Mouse (Mus musculus): ENCODE data around the gene Oosp1. TPM values are rescaled to one million over a fixed set of nuclear protein-coding genes. Genes with fewer than 3 reads are reported as not detected.

The Oosp1 gene
- total RNA-seq, 1 experiment = not detected

DNA sequence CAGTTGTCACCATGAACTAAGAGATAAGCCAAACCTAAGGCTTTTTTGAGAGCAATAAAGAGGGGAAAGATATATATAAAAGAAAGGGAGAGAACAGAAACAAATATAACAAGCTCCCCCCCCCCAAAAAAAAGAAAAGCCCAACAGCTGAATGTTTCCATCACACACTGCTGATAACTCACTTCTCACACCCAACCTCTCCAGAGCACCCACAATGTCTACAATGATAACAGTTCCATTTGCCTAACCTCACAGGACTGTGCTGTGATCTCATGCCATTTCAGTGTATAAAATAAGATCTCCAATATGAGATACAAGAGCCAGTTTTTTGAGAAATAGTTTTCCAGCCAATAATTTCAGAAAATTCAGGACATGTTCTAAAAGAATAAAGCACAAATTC is 73.0 kb downstream of the Oosp1 start:
- Histone ChIP-seq H3K9me3 (ENCODE audit: control insufficient read depth, insufficient read depth, low read depth, low read length) (no peaks in the 10 kb centered on the region), H3K36me3 (ENCODE audit: control insufficient read depth, insufficient read depth, low read length, poor library complexity, severe bottlenecking) (no peaks in the 10 kb centered on the region), H3K9ac (ENCODE audit: insufficient read depth, low read depth, low read length, poor library complexity, severe bottlenecking) (no peak overlapping the region), H3K27ac (ENCODE audit: insufficient read depth, low read depth, low read length, poor library complexity, severe bottlenecking) (no peak overlapping the region), H3K4me1 (ENCODE audit: control insufficient read depth in 2 of 2, insufficient read depth in 2 of 2, low read length in 2 of 2, poor library complexity in 1 of 2) (no peaks in the 10 kb centered on the region), H3K4me3 (ENCODE audit: insufficient read depth in 1 of 2, low read depth in 1 of 2, low read length in 2 of 2, poor library complexity in 1 of 2, severe bottlenecking in 1 of 2) (no peak overlapping the region)
- DNase-seq (ENCODE audit: low read depth, low spot score) = no peak
- TF ChIP-seq MAFK (IDR thresholded peaks at IDR 0.05; ENCODE audit: insufficient read depth, low read depth, low read length) (no peak), ZNF384 (IDR thresholded peaks at IDR 0.05; ENCODE audit: low read depth, low read length) (no peak), HCFC1 (IDR thresholded peaks at IDR 0.05; ENCODE audit: borderline replicate concordance, insufficient read depth, low read length) (no peak), ZC3H11A (IDR thresholded peaks at IDR 0.05; ENCODE audit: borderline replicate concordance, low read depth, low read length) (no peak), CHD2 (IDR thresholded peaks at IDR 0.05; ENCODE audit: low read depth, low read length) (no peak)
- in situ Hi-C loops (cut with MboI; ENCODE audit: low sequenced_read_pairs in 2 of 2, unreplicated experiment in 2 of 2) = no loop called here

Other genes starting within 250 kb of the Oosp1 start
- gene Ms4a4b, start 247.6 kb downstream of the Oosp1 start, total RNA-seq (2012; rRNA removed) = not detected in 2 replicates
- not detected in 2 replicates for gene Ms4a6c, start 221.8 kb downstream of the Oosp1 start, total RNA-seq (2012; rRNA removed)
- gene Gm8369, start 205.2 kb downstream of the Oosp1 start, total RNA-seq (2012; rRNA removed) = not detected in 2 replicates
- not detected in 2 replicates for gene Ms4a6b, start 174.6 kb downstream of the Oosp1 start, total RNA-seq (2012; rRNA removed)
- 0.58 and 1.8 TPM in 2 replicates for gene Ms4a4d, start 154.3 kb downstream of the Oosp1 start, total RNA-seq (2012; rRNA removed)
- 2.3 and 4.0 TPM in 2 replicates for gene Ms4a6d, start 86.3 kb downstream of the Oosp1 start, total RNA-seq (2012; rRNA removed)
- gene Ms4a2, start 67.4 kb downstream of the Oosp1 start, total RNA-seq (2012; rRNA removed) = not detected in 2 replicates
- gene Ms4a3, start 50.3 kb downstream of the Oosp1 start, total RNA-seq (2012; rRNA removed) = not detected in 2 replicates
- not detected in 2 replicates for gene Oosp2, start 30.6 kb downstream of the Oosp1 start, total RNA-seq (2012; rRNA removed)
- gene Oosp3, start 5.9 kb upstream of the Oosp1 start, total RNA-seq (2012; rRNA removed) = not detected in 2 replicates
- not detected in 2 replicates for gene Gif, start 56.4 kb upstream of the Oosp1 start, total RNA-seq (2012; rRNA removed)
- 31.9 and 36.0 TPM in 2 replicates for gene Mrpl16, start 79.2 kb upstream of the Oosp1 start, total RNA-seq (2012; rRNA removed)
- gene Stx3, start 128.3 kb upstream of the Oosp1 start, total RNA-seq (2012; rRNA removed) = 21.6 and 34.3 TPM in 2 replicates
- gene Olfr1417, start 148.1 kb upstream of the Oosp1 start, total RNA-seq (2012; rRNA removed) = not detected in 2 replicates
- not detected in 2 replicates for gene Olfr1418, start 169.9 kb upstream of the Oosp1 start, total RNA-seq (2012; rRNA removed)
- gene Olfr1419, start 184.0 kb upstream of the Oosp1 start, total RNA-seq (2012; rRNA removed) = not detected in 2 replicates
- gene Olfr1420, start 195.4 kb upstream of the Oosp1 start, total RNA-seq (2012; rRNA removed) = not detected in 2 replicates
- 9.8 and 10.7 TPM in 2 replicates for gene Patl1, start 221.2 kb upstream of the Oosp1 start, total RNA-seq (2012; rRNA removed)